Mouse (Mus musculus): ENCODE results near the gene Dusp27. TPM values are rescaled to one million over a fixed set of nuclear protein-coding genes. Genes with fewer than 3 reads are reported as not detected.

The Dusp27 gene
- total RNA-seq, 2 experiments from 2014 or later: 1.3 to 3.2 TPM

DNA sequence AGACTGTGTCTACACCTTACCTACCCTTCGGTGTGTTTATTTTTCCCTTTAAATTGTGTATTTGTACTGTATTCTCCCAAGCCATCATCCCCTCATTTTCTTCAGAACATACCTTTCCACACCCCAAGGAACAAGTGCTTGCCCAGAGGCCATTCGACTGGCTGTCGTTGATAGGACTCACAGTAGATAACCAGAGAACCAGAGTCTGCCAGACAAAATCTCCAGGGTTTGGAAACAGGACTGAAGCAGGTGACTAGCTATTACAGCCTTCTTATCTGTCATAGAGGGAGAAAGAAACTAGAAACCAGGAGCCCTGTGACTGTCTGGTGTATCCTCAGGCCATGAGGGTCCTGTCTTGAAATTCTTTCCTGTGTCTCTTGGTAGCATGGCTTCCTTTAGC is 22.9 kb downstream of the Dusp27 start:
- no peak for DNase-seq (ENCODE audit: low spot score in 2 of 2)

DNA sequence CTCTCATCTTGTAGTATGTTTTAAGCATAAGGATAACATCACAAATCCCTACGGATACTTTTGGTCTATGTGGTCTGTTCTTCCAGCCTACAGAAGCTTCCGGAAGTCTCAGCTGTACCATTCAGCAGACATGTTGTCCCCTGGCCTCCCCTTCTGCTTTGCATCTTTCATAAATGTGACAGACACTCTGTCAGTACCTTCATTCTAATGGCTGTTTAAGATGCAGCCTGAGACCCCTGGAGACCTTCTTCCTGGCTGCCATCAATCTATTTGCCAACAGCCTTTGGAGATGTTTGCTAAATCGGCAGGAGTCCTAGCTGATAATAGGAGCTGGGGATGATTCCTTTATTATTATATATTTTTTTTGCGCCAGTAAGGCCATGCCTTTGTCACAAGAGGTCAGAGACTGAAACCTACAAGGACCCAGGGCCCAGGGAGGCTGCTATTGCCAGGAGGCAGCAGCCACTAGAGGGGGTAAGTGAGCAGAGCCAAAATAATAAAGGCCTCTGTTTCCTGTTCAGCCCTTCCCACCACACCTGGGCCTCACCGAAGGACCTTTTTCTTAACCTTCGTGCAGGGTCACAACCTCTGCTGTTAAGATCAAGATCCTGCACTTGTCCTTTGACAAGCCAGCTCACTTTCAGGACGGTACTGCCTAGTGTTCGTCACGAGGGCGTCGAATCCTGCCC is 24.7 kb downstream of the Dusp27 start:
- DNase-seq (ENCODE audit: low spot score in 2 of 2): peak in 1 of 2 experiments; percentile 21

DNA sequence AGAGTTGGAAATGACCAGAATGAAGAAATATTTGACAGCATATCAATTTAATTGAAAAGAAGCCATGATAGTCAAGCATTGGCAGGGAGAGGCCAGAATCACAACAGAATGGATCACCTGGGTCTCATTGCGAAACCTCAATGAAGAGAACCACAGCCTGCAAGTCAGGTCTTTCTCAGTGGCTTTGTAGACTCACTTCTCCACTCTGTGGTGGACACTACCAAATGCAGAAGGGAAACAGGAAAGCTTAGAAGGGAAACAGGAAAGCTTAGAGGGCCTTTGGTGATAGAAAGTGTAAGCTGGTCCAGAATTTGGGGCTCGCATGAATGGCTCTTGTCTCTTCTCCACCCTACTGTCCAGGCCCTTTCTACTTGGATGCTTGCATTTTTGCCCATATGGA is 29.6 kb downstream of the Dusp27 start:
- no peak for DNase-seq (ENCODE audit: low spot score in 2 of 2)

DNA sequence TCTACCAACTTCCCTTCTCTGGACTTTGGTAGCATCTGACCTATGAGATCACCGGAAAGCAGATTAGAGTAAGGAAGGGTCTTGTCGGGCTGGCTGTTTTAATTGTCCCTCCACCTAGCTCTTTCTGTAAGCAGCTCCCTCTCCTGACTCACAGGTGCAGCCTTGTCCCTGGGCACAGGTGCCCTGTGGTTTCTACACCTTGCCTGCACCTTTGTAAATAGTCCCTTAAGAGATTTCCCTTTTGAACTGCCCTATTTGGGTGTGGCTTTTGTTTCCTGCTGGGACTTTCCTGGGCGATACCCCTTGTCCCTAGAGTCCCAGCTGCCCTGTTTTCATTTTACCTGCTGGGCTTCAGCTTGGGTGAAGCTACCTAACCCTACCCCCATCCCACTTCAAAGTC is 33.3 kb downstream of the Dusp27 start:
- no peak for DNase-seq (ENCODE audit: low spot score in 2 of 2)

DNA sequence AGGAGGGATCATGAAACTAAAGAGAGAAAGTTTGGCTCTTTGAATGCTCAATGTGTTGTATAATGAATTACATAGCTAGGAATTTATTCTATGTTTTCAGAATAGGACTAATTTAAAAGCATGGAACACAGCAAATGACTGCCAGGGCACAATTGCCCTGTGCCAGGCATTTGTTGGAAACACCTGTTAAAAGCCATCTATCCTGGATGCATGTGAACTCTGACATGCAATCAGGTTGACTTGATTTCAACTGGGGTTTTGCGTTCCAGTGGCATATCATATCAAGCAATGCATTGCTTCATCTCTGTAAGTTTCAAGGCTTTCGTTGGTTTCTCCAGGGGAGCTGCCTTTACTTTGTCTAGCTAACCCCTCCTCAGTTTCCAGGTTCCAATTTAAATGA is 37.4 kb downstream of the Dusp27 start:
- DNase-seq (ENCODE audit: low spot score in 2 of 2): no peak

DNA sequence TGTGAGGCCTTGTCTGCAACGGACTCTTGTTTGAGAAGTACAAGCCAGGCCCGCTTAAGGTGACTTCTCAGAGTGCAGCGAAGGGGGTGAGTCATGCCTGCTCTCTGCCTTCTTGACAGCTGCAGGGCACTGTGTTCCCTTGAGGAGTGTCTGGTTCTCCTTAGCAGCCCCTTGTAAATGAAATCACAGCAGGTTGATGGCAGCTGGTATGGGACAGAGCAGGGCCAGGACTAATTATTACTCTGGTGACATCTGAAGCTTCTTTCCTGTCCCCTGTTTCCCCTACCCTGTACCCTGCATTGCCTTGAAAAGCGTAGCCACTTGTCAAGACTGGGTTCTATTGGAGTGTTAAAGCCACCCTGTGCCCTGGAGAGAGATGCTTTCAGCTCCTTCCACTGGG is 38.0 kb downstream of the Dusp27 start:
- DNase-seq (ENCODE audit: low spot score in 2 of 2): no peak

DNA sequence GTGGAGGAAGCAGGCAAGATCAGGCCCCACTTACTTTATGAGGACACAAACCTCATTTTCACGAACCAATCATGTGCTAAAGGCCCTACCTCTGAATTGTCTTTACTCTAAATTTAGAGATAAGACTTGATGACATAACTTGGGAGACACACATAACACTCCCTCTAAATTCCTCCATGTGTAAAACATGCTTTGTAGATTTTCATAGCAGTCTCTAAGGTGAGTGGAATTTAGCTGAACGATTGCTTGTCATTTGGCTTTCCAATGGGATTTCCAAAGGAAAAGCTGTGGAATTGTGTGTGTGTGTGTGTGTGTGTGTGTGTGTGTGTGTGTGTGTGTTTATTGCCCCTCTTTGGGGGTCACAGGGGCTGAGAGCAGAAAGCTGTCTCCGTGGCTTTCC is 38.4 kb downstream of the Dusp27 start:
- no peak for DNase-seq (ENCODE audit: low spot score in 2 of 2)

DNA sequence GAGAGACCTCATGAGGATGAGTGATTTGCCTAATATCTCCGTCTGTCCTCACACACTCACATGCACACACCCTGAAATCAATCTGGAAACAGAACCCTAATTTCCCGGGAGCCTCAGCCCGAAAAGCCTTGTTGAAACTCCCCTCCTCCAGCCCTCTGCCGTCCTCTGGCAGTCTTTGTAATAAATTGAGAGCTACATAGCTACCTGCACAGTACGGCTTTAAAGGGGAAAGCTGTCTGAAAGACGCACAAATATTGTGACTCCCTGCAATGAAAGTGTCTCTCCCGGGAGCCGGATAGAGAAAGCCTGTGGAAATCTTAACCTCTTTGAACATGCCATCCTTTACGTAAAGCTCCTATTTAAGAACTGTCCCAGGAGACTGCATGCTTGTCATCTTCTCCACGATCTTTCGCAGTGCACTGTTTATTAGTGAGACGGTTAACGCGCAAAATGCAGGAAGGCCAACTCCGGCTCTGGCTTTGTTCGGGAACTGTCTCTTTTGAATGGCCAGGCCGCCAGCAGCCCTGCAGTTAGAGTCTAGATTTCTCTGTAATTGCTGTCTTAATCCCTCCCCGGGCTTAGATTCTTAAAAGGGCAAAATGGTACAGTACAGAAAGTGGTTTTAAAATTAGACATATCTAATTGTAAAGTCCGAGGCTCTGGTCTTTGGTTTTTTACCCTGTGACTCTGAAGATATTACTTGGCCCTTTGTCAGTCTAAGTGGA is 39.1 kb downstream of the Dusp27 start:
- no peak for DNase-seq (ENCODE audit: low spot score in 2 of 2)

DNA sequence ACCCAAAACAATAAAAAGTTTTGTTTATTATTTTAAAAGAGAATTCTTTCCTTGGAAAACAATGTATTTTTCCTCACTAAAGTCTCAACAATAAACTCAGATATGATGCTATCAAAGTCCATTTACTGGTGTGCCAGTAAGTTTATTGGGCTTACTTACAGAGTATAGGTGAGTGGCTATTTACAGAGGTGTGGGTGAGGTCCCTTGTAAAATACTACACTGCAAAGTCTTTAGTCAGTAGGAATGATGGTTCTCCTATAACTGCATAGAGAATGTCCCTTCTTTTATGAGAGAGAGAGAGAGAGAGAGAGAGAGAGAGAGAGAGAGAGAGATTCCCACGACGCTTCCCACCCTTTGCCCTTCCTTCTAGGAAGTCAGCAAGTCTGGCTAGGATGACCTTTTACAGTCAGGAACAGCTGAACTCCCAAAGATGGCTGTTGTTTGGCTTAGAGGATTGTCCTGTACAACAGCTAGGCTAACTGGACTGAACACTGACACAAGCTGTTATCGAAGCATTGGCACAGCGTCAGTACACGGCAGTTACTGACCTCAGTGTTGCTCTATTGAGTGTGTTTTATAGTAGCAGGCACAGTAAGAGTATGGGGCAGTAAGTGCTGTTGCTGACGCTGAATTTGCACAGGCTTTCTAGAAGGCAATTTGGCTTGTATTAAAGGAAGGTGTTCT is 50.5 kb downstream of the Dusp27 start:
- DNase-seq (ENCODE audit: low spot score in 2 of 2): no peak

DNA sequence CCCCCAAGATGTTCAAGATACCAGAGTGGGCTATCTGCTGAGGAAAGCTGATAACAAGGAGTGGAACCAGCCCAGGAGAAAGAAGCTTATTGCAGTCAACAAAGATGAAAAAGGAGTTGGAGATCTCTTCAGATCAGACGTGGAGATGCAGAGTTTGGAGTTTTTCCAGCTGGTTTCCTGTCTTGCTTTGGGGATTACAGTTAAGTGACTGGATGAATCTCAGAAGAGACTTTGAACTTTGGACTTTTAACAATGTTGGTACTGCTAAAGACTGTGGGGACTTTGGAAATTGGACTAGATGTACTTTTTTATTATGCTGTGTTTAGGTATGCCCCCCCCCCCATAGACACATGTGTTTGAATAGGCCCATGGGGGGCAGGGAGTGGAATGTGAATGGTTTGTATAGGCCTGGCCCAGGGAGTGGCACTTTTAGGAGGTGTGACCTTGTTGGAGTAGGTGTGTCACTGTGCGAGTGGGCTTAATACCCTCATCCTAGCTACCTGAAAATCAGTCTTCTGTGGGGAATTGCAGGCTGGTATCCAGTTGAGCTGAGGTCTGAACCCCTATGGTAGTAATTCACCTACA is 59.8 kb downstream of the Dusp27 start:
- DNase-seq (ENCODE audit: low spot score in 2 of 2): no peak

DNA sequence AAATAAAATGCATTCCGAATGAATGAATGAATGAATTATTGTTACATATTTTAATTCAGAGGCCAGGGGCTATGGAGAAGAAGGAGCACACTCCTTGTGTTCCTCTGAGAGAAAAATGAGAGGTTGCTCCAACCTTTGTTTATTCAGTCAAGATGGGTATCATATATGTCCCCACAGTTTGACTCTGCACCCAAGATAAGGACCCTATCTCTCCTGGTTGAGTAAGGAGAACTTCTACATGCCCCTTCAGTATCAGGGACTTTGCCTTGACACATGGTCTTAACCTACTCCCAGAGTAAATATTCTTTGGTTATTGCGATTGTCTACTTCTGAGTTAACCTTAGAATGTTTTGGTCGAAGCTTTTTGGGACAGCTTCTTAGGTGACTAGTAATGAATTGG is 63.9 kb downstream of the Dusp27 start:
- no peak for DNase-seq (ENCODE audit: low spot score in 2 of 2)

DNA sequence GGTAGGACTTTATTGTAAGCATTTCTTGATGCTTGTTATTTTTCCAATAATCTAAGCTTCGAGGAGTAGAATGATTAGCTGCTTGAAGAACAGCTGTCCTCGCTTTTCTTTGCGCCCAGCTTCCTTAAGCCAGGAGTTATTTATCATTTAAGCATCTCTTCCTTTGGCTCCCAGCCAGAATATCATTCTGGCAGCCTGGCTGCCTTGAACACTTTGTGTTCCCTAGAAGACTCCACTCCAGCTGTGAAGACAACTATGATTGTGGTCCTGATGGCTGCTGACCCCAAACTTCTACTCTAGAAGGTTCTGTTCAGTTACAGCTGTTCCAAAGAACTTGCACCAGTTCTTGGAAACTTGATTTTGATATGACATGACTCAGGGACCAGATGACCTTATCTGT is 66.2 kb downstream of the Dusp27 start:
- DNase-seq (ENCODE audit: low spot score in 2 of 2): no peak

DNA sequence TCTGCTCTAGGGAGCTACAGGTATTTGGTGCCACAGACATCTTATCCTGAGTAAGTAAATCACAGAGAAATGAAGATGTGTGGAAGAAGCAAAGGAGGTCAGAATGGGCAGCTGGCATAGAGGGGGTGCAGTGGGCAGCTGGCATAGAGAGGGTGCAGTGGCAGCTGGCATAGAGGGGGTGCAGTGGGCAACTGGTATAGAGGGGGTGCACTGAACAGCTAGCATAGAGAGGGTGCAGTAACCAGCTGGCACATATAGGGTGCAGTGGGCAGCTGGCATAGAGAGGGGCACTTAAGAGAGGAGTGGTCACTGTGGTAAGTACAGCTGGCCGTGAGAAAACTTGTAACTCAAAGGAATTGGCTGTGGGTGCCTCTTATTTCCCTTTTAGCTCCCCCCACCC is 67.3 kb downstream of the Dusp27 start:
- DNase-seq (ENCODE audit: low spot score in 2 of 2): no peak

DNA sequence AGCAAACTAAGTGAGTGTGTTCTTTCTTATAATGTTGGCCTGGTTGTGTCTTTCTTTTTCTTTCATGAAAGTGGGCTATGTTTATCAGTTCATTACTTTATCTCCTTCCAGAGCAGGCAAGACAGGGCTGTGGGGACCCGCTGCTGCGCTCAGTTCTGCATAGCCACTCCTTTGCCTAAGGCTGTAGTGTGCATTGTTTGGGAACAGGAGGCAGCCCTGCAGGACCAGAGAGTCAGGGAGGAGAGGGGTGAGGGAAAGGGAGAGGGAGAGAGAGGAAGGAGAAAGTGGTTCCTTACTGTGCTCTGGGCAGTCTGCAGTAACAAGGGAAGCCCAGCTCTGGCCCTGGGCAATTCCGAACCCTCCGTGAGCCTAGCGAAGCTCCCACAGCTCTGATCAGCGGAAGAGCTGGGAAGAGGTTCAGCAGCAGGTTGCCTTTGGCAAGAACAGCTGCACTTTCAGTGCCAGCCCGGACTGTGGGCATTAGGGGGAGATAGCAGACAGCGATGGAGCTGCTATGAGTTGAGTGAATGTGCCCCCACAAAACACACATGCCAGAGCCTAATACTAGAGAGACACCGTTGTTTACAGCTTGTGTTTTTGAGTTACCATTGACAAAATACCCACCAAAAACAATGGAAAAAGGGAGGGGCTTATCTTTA is 71.5 kb downstream of the Dusp27 start:
- DNase-seq (ENCODE audit: low spot score in 2 of 2): no peak

DNA sequence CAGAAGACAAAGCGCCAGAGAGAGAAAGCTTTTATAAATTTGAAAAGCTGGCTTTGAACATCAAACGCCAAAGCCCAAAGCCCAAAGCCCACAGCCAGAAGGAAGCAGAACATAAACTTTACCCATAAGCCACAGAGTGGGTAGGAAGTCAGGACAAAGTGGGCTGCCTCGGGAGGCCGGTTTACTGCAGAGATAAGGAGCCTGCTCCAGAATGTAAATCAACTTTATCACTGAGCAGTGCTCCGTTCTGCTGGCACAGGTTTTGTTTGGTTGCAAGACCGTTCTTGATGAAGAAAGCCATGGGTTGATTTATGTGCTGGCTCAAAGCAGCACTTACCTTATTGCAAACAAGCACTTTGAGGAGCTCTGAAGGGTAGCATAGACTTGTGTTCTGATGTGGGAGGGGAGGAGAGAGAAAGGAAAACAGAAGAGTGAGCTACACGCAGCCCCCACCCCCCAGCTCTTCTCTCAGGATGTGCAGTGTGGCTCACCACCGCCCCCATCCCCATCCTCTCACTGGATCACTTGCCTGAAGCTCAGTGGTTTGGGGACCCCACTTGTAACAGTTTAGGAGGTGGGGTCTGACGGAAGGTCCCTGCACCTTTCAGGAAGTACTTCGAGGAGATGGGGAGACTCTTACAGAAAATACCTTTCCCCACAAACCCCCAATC is 74.3 kb downstream of the Dusp27 start:
- no peak for DNase-seq (ENCODE audit: low spot score in 2 of 2)

DNA sequence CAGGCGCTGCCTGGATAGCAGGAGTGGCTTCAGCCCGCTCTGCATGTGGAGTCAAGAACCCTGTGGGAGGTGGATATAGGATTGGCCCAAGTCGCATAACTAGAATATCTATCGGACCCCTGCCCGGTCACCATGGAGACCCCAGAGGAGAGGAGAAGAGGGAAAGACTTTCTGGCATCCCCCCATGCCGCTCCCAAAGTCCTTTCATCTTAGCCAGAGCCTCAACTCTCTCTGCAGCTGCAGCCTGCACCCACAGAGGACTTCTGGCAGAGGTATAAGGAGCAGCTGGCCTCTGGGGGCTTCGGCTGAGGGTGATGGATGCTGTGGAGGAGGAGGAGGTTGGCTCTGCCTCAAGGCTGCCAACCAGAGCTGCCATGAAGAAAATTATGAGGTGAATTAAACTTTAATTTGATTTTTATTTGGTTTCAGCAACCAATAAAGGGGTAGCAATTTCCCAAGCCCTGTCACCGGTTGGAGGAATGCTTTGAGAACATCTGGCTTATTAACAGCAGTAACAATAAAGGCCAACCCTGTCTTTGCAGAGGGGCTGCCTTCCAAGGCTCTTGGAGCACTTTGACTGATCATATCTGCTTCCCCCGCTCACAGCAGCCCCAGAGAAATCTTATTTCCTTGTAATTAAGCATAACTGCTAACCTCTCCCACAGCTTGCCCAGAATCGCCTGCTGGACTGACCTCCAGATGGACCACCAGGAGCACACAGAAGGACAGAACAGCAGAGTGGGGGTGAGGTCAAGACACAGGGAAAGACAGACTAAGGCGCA is 78.5 kb downstream of the Dusp27 start:
- DNase-seq (ENCODE audit: low spot score in 2 of 2): no peak

DNA sequence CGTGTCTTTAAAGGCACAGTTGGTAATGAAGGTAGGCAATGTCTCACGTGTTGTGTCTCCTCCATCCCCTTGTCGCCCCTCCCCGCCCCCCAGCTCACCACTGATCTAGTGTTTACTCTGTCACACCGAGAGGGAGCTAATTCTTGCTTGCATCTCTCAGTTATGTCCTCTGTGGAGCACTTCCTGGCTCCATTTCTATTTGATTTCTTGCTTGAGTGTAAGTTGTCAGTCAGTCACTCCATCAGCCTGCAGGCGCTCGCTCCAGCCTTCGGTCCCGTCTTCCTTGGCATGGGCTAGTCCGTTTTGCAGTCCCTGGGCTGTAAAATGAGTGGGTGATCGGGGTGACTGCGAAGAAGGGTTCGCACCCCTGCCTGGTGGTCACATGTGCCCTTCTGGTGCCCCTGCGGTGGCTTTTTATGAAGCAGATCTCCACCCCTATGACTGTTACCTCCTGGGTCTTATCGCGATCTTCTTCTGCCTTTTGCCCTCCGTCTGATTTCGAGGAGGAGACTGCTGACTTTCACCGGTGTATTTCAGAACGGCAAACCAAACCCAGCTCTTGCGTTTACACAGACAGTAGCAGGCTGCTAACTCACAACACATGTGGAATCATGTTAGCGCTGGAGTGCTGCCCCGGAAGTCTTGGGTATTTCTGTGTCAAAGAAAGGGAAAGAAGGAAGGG is 79.4 kb downstream of the Dusp27 start:
- no peak for DNase-seq (ENCODE audit: low spot score in 2 of 2)

Data from adrenal gland, postnatal 4 days (tissue).